Mouse (Mus musculus) right cerebral cortex, adult 18-20 months (tissue): ENCODE measurements around the gene Acot2.
"Not testable (repeated sequence)": the region's sequence is repeated elsewhere in the genome, so short reads cannot be mapped to it uniquely, and the experiment has no call there.

Experiments used
- DNase-seq: peaks from one replicate; pipeline ENCODE4 v3.0.0; 2022; ENCODE audit warnings: mixed read lengths

Acot2 gene

DNA sequence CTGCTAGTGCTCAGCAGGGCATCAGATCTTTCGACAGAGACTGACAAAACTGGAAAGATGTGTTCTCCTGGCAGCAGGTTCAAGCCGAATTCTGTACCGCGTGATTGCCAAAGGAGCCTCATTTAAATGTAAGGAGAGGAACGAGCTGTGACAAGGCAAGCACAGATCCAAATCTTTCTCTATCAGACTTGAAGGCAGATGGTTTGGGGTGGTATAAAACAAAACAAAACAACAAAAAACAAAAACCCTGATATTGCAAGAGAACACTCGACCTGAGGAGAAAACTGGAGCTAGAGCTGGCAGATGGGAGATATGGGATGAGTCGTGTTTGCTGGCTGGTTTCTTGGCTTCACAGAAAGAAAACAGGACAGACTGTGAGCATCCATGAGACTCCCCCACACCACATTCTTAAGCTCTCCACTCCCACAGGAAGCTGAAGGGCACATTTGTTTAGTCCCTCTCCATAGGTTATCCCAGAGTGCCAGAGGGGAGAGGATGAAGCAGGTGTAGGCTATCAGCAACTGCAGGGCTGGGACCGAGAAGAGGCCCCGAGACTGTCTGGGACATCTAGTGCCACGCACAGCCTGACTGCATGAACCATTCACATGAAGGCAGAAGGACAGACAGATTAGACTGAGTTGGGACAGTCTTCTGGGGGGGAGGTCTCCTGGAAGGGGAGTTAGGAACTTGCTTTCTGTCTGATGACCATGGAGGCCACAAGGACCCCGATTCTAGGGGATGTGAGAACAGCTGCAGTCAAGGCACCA is 10.9 kb downstream of the Acot2 start:
- DNase-seq: no peak

DNA sequence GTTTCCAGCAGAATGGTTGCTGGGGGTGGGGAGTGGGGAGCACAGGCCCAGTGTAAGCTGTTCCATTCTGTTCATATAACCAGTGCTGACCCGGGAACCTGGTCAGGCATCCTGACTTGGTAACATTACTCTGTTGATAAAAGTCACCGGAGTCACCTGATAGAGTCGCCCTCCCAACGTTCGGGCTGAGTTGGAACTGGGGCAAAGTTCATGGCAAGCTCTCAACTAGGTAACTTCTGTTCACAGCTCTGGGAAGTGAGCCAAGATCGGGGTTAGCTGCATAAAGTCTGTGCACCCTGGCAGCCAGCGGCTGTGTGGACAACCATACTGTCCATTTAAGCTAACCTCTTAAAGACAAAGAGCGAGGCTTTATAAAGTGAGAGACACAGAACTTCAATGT is 11.6 kb downstream of the Acot2 start:
- DNase-seq: not testable (repeated sequence)

DNA sequence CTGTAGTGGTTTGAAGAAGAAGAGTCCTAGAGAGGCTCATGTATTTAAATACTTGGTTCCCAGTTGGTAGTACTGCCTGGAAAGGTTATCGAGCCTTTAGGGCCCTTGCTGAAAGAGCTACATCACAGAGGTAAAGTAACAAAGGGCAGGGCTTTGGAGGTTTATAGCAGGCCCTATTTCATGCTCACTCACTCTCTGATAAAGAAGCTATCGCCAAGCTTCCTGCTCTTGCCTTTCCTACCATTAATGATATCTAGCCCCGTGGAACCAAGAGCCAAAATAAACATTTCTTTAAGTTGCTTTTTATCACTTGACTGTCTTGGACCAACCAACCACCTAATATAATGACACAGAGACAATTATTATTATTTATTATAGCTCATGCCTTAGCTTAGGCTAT is 12.8 kb downstream of the Acot2 start:
- no peak for DNase-seq

DNA sequence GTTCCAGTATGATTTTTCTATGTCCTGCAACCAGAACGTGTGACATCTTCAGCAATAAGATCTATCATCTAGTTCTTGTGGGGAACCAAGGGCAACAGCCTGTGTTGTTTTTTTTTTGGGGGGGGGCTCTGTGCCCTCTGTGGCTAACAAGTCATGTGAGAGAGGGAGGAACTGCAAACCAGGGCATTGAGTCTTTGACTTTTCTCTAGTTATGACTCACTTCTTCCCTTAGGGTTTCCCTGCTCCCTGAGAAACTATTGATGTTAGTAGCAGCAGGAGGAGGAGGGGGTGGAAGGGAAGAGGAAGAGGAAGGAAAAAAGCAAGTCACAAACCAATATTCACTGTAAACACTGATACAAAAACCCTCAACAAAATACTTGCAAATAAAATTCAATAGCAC is 16.2 kb downstream of the Acot2 start:
- no peak for DNase-seq

DNA sequence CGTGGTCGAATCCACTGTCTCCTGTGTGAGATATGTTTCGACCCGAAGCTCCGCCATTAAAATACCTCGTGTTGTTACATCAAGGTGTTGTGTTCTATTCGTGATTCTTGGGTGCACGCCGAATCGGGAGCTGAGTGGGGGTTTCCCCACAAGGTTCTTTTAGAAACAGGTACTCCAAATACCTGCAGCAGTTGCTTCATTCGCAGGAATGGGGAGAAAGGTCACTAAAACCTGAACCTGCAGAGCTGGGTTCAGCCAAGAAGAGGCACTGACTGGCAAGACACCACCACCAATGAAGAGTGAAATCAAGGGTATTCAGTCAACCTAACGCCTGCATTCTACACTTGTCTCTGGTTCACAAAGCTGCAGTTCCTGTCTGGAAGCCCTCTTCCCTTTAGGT is 20.6 kb downstream of the Acot2 start:
- DNase-seq: no peak

DNA sequence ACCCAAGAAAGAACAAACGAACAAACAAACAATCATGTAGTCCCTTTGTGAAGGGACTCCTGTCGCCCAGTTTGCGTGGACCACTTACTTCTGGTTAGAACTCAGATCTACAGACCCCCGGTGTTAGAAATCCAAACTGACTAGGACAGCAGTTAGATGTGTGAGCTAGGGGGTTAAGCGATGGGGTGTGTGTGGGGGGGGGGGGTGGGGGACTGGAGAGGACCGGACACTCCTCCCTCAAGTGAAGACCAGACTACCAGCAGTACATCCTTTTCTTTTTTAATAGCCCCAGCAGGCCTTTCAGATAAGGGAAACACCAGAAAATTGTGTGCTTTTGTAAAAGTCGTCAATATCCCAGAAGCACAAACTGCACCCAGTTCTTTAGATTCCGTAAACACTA is 21.1 kb downstream of the Acot2 start:
- no peak for DNase-seq

DNA sequence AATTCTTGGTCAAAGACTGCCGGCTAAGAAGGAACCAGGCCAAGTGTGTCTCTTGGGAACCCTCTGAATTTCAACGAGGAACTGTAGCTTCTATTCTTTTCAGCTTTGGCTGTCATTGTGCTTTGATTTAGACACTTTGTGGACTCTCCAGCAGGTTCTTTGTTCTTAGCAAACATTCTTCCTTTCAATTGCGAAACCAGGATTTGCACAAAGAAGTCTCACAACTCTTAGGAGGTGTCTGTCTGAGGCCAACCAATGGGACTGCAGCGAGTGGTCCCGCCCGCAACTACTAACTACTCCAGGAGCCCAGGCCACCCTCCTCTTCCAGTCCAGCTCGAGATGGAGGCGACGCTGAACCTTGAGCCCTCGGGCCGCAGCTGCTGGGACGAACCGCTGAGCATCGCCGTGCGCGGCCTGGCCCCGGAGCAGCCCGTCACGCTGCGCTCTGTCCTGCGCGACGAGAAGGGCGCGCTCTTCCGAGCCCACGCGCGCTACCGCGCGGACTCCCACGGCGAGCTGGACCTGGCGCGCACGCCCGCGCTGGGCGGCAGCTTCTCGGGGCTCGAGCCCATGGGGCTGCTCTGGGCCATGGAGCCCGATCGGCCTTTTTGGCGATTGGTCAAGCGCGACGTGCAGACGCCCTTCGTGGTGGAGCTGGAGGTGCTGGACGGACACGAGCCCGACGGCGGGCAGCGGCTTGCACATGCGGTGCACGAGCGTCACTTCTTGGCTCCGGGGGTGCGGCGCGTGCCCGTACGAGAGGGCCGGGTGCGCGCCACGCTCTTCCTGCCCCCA is 21.7 kb downstream of the Acot2 start, which contains the start of gene Acot1:
Gene Acot1 (plus strand): TSS at position 320 of the 795 bp plus-strand sequence.
- peak; percentile 72 for DNase-seq

DNA sequence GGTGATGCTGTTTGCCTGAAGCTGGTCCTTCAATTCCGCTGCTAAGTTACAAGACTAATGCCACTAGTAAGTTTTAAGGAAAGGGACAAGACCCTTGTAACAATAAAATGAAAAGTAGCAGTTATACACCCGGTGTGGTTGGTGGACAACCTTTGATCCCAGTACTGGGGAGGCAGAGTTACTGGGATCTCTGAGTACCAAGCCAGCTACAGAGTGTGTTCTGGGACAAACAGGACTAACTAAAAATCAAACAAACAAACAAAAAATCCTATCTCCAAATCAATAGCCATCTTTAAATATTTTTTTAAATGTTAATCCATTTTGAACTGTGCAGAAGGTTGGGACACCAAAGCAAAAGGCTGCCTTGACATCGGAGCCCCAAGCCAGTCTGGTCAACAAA is 22.5 kb downstream of the Acot2 start:
- no peak for DNase-seq

DNA sequence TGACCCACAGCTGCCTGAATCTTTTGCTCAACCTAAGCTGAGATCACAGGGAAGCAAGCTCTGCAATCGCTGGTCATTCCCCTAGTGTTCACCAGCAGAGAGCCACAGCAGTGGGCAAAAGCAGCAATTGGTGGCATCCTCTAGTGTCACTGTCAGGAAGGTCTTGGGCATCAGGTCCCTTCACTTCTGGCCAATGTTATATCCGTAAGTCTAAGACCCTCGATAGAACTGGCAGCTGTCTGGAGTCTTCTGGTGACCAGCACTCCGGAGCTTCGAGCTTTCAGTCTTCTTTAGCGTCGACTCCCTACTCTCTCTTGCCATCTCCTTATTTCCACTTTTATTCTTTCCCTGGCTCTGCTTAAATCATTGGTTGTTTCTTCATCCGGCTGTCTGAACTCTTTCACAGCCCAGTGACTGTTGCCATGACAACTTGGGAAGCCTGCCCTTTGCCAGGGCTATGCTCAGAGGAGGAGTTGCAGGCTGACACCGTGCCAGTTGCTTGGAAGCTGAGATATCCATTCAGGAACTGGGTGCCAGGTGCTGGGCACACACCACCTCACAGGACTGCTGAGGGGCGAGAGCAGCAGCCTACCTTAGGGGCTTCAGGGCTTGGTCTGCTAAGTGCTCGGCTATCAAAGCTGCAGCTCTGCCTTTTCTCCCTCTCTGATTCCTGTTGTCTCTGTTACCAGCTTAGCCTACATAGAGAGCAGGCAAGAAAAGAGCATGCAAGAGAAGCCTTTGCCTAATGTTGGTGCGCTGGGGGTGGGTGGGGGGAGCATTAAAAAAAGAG is 23.8 kb downstream of the Acot2 start:
- peak; percentile 75 for DNase-seq

DNA sequence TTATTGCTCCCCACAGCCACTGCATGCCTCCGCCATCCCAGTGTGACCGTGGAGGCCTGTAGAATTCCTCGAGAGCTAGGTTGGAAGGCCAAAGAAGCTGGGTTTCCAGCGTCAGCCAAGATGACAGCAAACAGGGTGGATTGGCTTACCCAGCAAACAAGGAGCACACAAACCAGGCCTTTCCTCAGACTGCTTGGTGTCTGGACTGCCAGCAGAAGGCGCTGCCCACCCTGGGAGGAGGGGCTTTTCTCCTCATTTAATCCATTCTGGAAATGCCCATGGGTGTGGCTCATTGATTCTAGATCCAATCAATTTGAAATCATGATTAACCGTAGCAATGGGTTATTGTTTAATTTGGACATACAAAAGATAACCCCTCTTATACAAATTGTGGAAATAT is 25.5 kb downstream of the Acot2 start:
- DNase-seq: no peak

DNA sequence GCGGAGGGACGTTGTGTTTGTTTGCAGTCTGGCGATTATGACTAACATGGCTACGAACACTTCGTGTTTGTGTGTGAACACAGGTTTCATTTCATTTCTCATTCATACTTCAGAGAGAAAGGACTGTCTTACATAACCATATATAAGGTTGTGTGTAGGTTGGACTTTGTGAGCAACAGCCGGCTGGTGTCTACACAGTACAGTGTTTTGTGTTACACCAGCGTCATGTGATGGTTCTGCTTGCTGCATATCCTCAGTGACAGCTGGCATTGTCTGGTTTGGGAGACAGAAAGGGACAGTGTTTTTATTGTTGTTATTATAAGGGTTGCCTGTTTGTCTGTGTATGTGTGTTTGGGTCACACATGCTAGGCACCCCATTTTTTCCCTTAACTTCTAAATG is 26.0 kb downstream of the Acot2 start:
- peak; percentile 42 for DNase-seq

DNA sequence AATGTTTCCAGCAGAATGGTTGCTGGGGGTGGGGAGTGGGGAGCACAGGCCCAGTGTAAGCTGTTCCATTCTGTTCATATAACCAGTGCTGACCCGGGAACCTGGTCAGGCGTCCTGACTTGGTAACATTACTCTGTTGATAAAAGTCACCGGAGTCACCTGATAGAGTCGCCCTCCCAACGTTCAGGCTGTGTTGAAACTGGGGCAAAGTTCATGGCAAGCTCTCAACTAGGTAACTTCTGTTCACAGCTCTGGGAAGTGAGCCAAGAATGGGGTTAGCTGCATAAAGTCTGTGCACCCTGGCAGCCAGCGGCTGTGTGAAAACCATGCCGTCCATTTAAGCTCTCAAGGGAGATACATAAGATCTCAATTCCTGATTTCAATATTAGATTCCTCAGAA is 32.9 kb downstream of the Acot2 start:
- not testable (repeated sequence) for DNase-seq

DNA sequence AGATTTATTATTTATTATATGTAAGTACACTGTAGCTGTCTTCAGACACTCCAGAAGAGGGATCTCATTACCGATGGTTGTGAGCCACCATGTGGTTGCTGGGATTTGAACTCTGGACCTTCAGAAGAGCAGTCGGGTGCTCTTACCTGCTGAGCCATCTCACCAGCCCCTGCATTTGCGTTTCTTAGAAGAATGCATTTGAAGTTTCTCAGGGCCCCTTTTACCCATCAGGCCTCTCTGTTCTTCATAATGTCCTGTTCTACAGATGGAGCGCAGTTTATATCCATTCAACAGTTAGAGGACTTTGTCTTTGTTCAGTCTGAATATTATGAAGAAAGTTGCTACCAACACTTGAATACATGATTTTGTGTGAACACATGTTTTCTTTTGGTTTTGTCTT is 34.6 kb downstream of the Acot2 start:
- DNase-seq: not testable (repeated sequence)

DNA sequence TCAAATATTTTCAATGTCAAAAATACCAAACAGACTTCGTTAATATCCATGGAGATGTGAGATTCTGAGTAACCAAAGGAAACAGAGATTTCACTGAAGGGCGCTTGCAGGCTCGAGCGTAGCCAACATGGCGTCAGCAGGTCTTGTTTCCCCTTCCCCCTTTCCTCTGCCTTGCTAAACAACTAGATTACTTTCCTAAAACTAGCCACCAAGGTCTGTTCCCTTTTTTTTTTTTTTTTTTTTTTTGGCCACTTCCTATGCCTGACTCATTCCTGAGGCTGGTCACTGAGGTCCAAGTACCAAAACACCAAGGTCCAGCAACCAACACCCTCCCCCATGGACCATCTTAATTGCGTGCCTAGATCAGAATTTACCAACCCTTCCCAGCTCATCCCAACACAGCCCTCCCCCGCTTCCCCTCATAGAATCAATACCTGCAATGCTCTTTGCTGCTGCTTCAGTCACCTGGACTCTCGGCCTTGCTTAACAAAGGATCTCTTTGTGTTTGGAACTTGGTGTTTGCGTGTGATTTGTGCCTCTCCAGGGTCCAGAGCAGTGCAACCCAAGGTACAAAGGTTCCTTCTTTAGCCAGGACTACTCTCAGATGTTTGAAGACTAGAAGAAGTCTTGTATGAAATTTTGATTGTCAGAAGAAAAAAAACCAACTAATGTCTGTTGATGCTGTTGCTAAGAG is 35.5 kb downstream of the Acot2 start:
- no peak for DNase-seq

DNA sequence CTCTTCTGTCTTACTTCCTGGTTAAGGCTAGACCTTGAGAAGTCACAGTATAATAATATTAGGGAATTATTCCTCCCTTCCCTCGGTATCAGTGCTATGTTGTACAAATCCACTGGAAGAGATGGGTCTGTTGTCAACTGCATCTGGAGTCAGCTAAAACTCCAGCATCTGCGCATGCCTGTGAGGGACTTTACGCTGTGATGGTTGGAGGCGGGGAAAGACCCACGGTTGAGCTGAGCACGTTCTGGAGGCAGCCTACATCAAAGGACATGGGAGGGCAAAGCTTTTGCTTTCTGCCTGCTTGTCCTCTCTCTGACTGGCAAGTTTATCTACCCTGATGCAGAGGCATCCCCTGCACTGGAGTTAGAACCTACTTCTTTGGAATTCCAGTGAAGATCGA is 38.2 kb downstream of the Acot2 start:
- no peak for DNase-seq

DNA sequence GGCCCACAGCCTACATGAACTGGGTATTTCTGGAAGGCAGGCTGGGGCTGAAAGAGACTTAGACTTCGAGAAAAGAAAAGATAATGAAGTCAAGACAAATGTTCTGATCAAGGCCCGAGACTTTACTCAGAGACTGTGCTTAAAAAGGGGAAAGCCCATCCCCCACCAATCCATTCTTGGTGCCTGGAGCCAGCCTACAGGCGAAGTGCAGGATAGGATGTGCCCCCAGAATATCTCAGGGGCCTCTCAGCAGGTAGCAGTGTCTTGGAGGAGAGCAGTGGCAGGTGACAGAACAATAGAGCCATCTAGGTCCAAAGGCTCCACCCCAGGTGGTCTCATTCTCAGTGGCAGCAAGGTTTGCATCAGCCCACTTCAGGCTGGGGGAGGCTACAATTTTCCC is 40.7 kb downstream of the Acot2 start:
- DNase-seq: not testable (repeated sequence)

DNA sequence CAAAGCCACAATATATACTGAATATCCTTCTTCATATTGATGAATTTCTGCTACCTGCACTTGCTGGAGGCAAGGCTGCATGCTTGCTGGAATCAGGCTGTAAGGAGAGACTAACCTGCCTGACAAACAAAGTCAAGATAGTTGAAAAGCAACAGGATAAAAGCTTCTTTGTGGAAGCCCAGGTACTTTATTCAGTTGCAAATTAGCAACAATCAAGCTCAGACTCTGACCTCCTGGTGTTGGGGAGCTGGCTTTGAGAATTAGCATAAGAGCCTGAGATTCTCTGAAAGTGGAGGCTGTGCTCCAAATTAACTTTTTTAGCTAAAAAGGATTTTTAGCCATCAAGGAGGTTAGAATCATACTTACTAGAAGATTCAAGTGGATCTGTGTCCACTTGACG is 41.4 kb downstream of the Acot2 start:
- DNase-seq: not testable (repeated sequence)

DNA sequence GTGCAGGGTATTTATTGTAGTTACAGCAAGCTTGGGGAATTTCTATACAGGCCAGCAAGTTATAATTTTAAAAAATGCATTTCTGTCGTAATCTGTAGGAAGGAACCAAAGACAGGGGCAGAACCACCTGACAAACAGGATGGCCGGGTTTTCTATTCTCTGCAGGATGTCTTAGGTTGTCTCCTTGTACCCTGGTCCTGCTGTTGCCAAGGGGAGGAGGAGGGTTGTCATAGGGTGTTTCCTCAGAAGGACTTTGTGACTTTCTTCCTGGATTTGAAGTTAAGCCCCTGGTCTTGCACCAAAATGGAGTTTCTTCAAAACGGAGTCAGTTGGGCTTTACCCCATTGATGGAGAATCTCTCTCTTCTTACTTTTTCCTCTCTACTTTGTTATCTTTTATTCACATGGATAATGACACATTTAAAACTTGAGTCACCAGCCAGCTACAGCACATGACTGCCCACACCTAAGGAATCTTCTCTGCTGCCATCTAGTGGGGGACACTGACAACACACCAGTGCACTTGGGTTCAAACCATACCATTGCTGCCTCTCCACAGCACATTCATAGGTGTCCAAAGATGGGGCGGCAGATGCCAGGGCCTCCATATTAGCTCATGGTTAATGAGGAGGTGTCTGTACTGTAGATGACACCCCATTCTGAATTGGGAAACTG is 43.1 kb downstream of the Acot2 start:
- DNase-seq: peak; percentile 81

DNA sequence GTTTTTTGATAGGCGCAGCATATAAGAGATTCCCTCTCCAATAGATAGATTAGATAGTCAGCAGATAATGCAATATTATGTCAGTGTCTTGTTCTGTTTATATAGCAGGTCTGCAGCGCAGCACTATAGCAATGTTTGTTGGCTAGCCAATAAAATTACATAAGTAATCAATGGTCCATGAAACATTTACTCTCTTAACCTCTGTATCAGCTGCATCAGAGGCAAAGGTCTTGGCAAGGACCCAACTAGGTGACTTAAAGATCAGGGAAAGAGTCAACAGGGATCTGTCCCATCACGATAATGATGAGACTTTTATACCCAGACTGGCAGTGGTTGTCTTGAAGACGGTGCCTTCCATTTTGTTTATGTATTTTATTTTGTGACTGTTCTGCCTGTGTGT is 45.2 kb downstream of the Acot2 start:
- no peak for DNase-seq

DNA sequence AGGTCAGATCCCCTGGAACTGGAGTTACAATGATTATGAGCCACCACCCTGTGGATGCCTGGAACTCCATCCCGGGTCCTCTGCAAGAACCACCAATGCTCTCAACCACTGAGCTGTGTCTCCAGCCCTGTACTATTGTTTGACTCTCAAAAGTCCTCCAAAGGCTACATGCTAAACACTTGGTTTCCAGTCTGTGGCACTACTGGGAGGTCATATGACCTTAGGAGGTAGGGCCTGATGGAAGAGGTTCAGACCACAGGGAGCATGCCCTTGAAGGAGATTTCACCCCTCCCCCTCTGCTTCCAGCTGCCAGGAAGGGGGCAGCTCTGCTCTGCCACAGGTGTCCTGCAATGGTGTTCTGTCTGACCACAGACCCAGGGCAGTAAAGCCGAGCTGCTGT is 45.6 kb downstream of the Acot2 start:
- not testable (repeated sequence) for DNase-seq

DNA sequence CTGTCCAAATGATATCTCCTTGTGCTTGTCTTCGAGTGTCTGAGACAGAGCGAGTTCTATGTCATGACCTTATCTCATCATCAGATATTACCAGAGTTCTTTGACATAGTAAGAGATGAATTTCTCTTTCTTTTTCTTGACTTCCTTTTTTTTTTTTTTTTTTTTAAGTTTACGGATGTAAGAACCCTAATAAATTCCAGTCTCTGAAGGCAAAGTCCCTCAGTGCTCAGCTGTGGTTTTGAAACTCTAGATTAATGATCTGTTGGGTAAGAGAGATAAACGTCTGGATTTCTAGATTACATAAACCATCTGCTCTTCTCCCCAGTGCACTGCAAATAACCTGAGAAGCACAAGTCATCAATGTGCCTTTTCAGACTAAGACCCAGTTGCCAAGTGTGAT is 46.4 kb downstream of the Acot2 start:
- no peak for DNase-seq

DNA sequence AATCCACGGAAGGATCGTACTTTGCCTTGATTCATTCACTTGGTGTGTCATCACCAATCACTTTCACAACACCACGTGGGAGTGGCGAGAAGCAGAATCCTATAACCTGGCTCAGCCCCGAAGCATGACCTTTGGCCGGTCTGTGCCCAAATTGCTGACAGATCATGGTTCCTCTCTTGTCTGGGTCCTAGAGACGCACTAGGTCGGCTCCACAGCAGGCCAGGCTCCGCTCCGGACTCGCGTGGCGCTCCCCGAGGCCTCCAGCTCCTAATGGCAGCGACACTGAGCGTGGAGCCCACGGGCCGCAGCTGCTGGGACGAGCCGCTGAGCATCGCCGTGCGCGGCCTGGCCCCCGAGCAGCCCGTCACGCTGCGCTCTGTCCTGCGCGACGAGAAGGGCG is 50.6 kb downstream of the Acot2 start, which contains the start of gene Acot4:
Gene Acot4 (plus strand): TSS at position 139 of the 400 bp plus-strand sequence.
- not testable (repeated sequence) for DNase-seq
